Mouse (Mus musculus) MEL (cell line): ENCODE measurements at regions not wholly inside any gene's neighbourhood (a gene's known extent, or its start where the extent isn't known, plus 50 kb on each side); places are given as distances from the start of the nearest gene placed in this dataset.

Experiments used
- DNase-seq: peaks from one replicate; pipeline ENCODE4 v3.0.0; 2011; ENCODE audit warnings: low read depth, low spot score
- H3K27ac ChIP-seq: 2 replicates; pipeline ENCODE4 v1.5.1; 2012; ENCODE audit warnings: low read depth, mild to moderate bottlenecking, control low read depth, low read length, moderate library complexity; ENCODE audit not compliant: control insufficient read depth
- H3K27me3 ChIP-seq, 2 experiments: fragments of 150-350 bp in 1 of 2; sonication (generic) in 1 of 2; 2 replicates each; pipeline ENCODE4 v1.6.1; 2012; ENCODE audit warnings: low read length in 2 of 2, mild to moderate bottlenecking in 2 of 2, improper control_type of control experiment in 1 of 2, moderate library complexity in 1 of 2; ENCODE audit not compliant: insufficient read depth in 2 of 2, control insufficient read depth in 1 of 2
- H3K36me3 ChIP-seq, 2 experiments: 2 replicates each; pipeline ENCODE4 v1.6.1; 2012 to 2014; ENCODE audit warnings: low read length in 2 of 2, improper control_type of control experiment in 1 of 2, inconsistent platforms in 1 of 2, mild to moderate bottlenecking in 1 of 2; ENCODE audit not compliant: insufficient read depth in 2 of 2, control insufficient read depth in 1 of 2
- H3K4me1 ChIP-seq, 2 experiments: fragments of 150-350 bp in 1 of 2; sonication (generic) in 1 of 2; 2 replicates each; pipeline ENCODE4 v1.6.1; 2012; ENCODE audit warnings: low read length in 2 of 2, improper control_type of control experiment in 1 of 2, mild to moderate bottlenecking in 1 of 2; ENCODE audit not compliant: insufficient read depth in 2 of 2, control insufficient read depth in 1 of 2
- H3K4me3 ChIP-seq, 2 experiments: fragments of 150-350 bp in 1 of 2; sonication (generic) in 1 of 2; 2 replicates each; pipeline ENCODE4 v1.5.1; 2012; ENCODE audit warnings: low read depth in 2 of 2, low read length in 2 of 2, mild to moderate bottlenecking in 2 of 2, moderate library complexity in 2 of 2, control low read depth in 1 of 2, improper control_type of control experiment in 1 of 2; ENCODE audit not compliant: control insufficient read depth in 1 of 2, insufficient read depth in 1 of 2
- H3K79me2 ChIP-seq: 2 replicates; pipeline ENCODE4 v1.6.1; 2012; ENCODE audit warnings: mild to moderate bottlenecking, low read length, moderate library complexity; ENCODE audit not compliant: control insufficient read depth, poor library complexity, insufficient read depth
- H3K9ac ChIP-seq: 2 replicates; pipeline ENCODE4 v1.6.1; 2012; ENCODE audit warnings: low read depth, mild to moderate bottlenecking, control low read depth, low read length, moderate library complexity; ENCODE audit not compliant: control insufficient read depth, poor library complexity, severe bottlenecking
- H3K9me3 ChIP-seq: fragments of 150-350 bp; sonication (generic); replicated peaks from 2 replicates; pipeline ENCODE4 v1.6.1; 2012; ENCODE audit warnings: mild to moderate bottlenecking, low read length, improper control_type of control experiment, moderate library complexity; ENCODE audit not compliant: insufficient read depth
- CHD1 ChIP-seq: IDR thresholded peaks from 2 replicates; pipeline ENCODE4 v1.6.1; 2012; ENCODE audit warnings: low read depth, mild to moderate bottlenecking, inconsistent platforms, low read length, improper control_type of control experiment
- CHD2 ChIP-seq: IDR thresholded peaks from 2 replicates; pipeline ENCODE4 v1.6.1; 2011; ENCODE audit warnings: low read length, improper control_type of control experiment
- ETS1 ChIP-seq: IDR thresholded peaks from 2 replicates; pipeline ENCODE4 v1.6.1; 2012; ENCODE audit warnings: low read depth, mild to moderate bottlenecking, inconsistent platforms, low read length, improper control_type of control experiment, moderate library complexity
- GABPA ChIP-seq: IDR thresholded peaks from 2 replicates; pipeline ENCODE4 v1.6.1; 2012; ENCODE audit warnings: low read depth, mild to moderate bottlenecking, inconsistent platforms, low read length, improper control_type of control experiment, moderate library complexity
- GATA1 ChIP-seq: IDR thresholded peaks from 2 replicates; pipeline ENCODE4 v1.6.1; 2011; ENCODE audit warnings: low read depth, low read length, improper control_type of control experiment
- HCFC1 ChIP-seq: IDR thresholded peaks from 2 replicates; pipeline ENCODE4 v1.6.1; 2012; ENCODE audit warnings: low read depth, mild to moderate bottlenecking, inconsistent platforms, low read length, improper control_type of control experiment, moderate library complexity
- KAT2A ChIP-seq: conservative IDR thresholded peaks from 2 replicates; pipeline ENCODE4 v1.6.1; 2012; ENCODE audit warnings: low read depth, low read length, improper control_type of control experiment, inconsistent platforms
- MAFK ChIP-seq: IDR thresholded peaks from 2 replicates; pipeline ENCODE4 v1.6.1; 2011; ENCODE audit warnings: low read depth, mild to moderate bottlenecking, low read length, improper control_type of control experiment, borderline replicate concordance
- MAX ChIP-seq: IDR thresholded peaks from 2 replicates; pipeline ENCODE4 v1.6.1; 2011; ENCODE audit warnings: low read length, improper control_type of control experiment
- MAZ ChIP-seq: IDR thresholded peaks from 2 replicates; pipeline ENCODE4 v1.6.1; 2012; ENCODE audit warnings: low read depth, mild to moderate bottlenecking, inconsistent platforms, low read length, improper control_type of control experiment
- MXI1 ChIP-seq: IDR thresholded peaks from 2 replicates; pipeline ENCODE4 v1.6.1; 2011; ENCODE audit warnings: mild to moderate bottlenecking, low read depth, low read length, improper control_type of control experiment
- NRF1 ChIP-seq: IDR thresholded peaks from 2 replicates; pipeline ENCODE4 v1.6.1; 2014; ENCODE audit warnings: low read depth, mild to moderate bottlenecking, inconsistent platforms, low read length, improper control_type of control experiment, moderate library complexity; ENCODE audit not compliant: poor library complexity, insufficient read depth, severe bottlenecking
- POLR2A ChIP-seq, 2 experiments: IDR thresholded peaks; 2 replicates each; pipeline ENCODE4 v1.6.1; 2011 to 2012; ENCODE audit warnings: low read length in 2 of 2, mild to moderate bottlenecking in 2 of 2, control low read depth in 1 of 2, improper control_type of control experiment in 1 of 2, low read depth in 1 of 2, moderate library complexity in 1 of 2; ENCODE audit not compliant: control insufficient read depth in 1 of 2, insufficient read depth in 1 of 2, poor library complexity in 1 of 2
- POLR2AphosphoS2 ChIP-seq: IDR thresholded peaks from 2 replicates; pipeline ENCODE4 v1.6.1; 2011; ENCODE audit warnings: low read length, improper control_type of control experiment
- POLR2AphosphoS5 ChIP-seq: IDR thresholded peaks from 2 replicates; pipeline ENCODE4 v1.6.1; 2012; ENCODE audit warnings: low read depth, borderline replicate concordance, mild to moderate bottlenecking, inconsistent platforms, low read length, moderate library complexity, mixed read lengths
- RCOR1 ChIP-seq: IDR thresholded peaks from 2 replicates; pipeline ENCODE4 v1.6.1; 2012; ENCODE audit warnings: low read depth, mild to moderate bottlenecking, inconsistent platforms, low read length, improper control_type of control experiment
- SMC3 ChIP-seq: IDR thresholded peaks from 2 replicates; pipeline ENCODE4 v1.6.1; 2011; ENCODE audit warnings: low read depth, low read length, improper control_type of control experiment
- TBP ChIP-seq: IDR thresholded peaks from 2 replicates; pipeline ENCODE4 v1.8.0; 2011; ENCODE audit warnings: low read depth, low read length, improper control_type of control experiment
- TCF12 ChIP-seq: IDR thresholded peaks from 2 replicates; pipeline ENCODE4 v1.6.1; 2014; ENCODE audit warnings: low read depth, mild to moderate bottlenecking, inconsistent platforms, low read length, improper control_type of control experiment, moderate library complexity
- UBTF ChIP-seq: IDR thresholded peaks from 2 replicates; pipeline ENCODE4 v1.6.1; 2012; ENCODE audit warnings: low read depth, mild to moderate bottlenecking, inconsistent platforms, low read length, improper control_type of control experiment, moderate library complexity, borderline replicate concordance; ENCODE audit not compliant: insufficient read depth
- USF1 ChIP-seq: IDR thresholded peaks from 2 replicates; pipeline ENCODE4 v1.6.1; 2014; ENCODE audit warnings: low read depth, mild to moderate bottlenecking, inconsistent platforms, low read length, improper control_type of control experiment, moderate library complexity
- ZMIZ1 ChIP-seq: IDR thresholded peaks from 2 replicates; pipeline ENCODE4 v1.6.1; 2012; ENCODE audit warnings: low read depth, mild to moderate bottlenecking, inconsistent platforms, low read length, improper control_type of control experiment, moderate library complexity
- ZNF384 ChIP-seq: IDR thresholded peaks from 2 replicates; pipeline ENCODE4 v1.6.1; 2012; ENCODE audit warnings: low read depth, mild to moderate bottlenecking, inconsistent platforms, low read length, improper control_type of control experiment

- Histone ChIP-seq H3K9ac (no peak overlapping the region), H3K4me1 (no peaks in the 10 kb centered on the region), H3K27me3 (no peaks in the 10 kb centered on the region), H3K27ac (no peak overlapping the region), H3K79me2 (no peaks in the 10 kb centered on the region), H3K36me3 (no peaks in the 10 kb centered on the region), H3K9me3 (no peaks in the 10 kb centered on the region), H3K4me3 (no peak overlapping the region)
- no peak for DNase-seq
- TF ChIP-seq UBTF (no peak), MAZ (no peak), NRF1 (no peak), ZNF384 (no peak), TBP (no peak), TCF12 (no peak), RCOR1 (no peak), SMC3 (no peak), ZMIZ1 (no peak), MAFK (no peak), POLR2AphosphoS2 (no peak), CHD2 (no peak), KAT2A (no peak), GATA1 (no peak), GABPA (no peak), POLR2AphosphoS5 (no peak), MAX (no peak), HCFC1 (no peak), CHD1 (no peak), MXI1 (no peak)
Measured at GRCm38 (mm10) chr10:99825881-99826280, 66.4 kb upstream of the Csl start.

GRCm38 (mm10) chr10:99812069-99812650, 52.7 kb upstream of the Csl start:
- H3K9me3 ChIP-seq = no peaks in the 10 kb centered on the region
- TF ChIP-seq HCFC1 = no peak
- TF ChIP-seq POLR2A (IDR thresholded peaks at IDR 0.05; ENCODE audit: control insufficient read depth in 1 of 2, insufficient read depth in 1 of 2, low read depth in 1 of 2, low read length in 2 of 2, poor library complexity in 1 of 2) = no peak
- no peak for TF ChIP-seq ETS1
- no peak for TF ChIP-seq USF1
- H3K9ac ChIP-seq = no peak overlapping the region
- H3K36me3 ChIP-seq = no peaks in the 10 kb centered on the region
- H3K27me3 ChIP-seq = no peaks in the 10 kb centered on the region
- H3K27ac ChIP-seq = no peak overlapping the region
- H3K4me3 ChIP-seq = no peak overlapping the region
- H3K79me2 ChIP-seq = no peaks in the 10 kb centered on the region
- no peak for DNase-seq
- H3K4me1 ChIP-seq = no peaks in the 10 kb centered on the region
